Mouse (Mus musculus) embryo, embryonic 11 days (tissue): ENCODE data around the gene Tm4sf1.

Experiments
- DNase-seq: peaks from one replicate; pipeline ENCODE4 v3.0.0-alpha.2; 2015

The Tm4sf1 gene

DNA sequence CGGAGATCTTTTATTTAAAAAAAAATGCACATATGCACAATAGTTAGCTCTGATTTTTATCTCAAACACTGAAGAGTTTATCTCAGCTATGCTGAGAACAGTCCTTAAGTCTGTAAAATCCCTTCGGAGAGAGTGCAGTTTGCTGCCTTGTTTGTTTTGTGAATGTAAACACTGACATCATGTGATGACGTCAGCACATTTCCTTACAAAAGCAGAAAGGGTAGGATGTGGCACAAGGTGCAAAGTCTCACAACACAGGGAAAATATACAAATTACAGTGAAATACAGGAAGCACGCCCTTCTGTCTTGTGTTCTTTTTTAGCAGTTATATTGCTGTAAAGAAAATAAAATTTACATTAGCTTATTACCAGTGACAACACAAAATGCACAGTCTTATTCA is 14.3 kb downstream of the Tm4sf1 start:
- no peak for DNase-seq

DNA sequence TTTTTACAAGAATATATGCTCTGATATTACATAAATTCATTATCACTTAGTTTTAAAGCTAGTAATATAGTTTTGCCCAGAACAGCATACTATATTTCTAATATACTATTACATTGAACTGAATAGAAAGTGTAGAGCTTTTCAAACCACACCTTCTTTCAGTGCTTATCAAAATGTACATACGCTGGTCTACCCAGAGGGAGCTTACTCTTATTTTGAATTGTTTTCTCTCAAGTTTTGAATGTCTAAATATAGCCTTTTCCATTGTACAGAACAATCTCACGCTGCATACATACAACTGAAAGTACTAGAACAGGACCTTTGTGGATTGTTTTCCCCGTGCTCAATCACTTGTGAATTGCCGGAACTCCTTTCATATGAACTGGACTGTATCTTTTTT is 23.6 kb downstream of the Tm4sf1 start:
- no peak for DNase-seq

DNA sequence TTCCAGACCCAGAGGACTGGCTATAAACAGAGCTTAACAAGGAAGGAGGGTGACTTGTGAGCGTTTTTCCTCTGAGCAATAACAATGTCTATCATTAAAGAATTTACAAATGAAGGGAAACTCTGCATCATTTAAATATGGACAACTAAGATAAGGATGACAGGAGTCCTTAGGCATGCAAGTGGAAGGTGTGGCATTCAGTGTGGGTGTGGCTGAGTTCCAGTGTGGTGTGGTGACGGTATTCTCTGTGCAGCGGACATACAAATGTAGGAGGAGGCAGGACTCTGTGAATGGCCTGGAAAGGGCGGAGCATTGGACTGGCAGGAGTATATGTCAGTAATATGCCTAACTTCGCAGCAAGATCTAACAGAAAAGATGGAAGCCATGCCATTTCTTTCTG is 24.3 kb downstream of the Tm4sf1 start:
- DNase-seq, result no peak

DNA sequence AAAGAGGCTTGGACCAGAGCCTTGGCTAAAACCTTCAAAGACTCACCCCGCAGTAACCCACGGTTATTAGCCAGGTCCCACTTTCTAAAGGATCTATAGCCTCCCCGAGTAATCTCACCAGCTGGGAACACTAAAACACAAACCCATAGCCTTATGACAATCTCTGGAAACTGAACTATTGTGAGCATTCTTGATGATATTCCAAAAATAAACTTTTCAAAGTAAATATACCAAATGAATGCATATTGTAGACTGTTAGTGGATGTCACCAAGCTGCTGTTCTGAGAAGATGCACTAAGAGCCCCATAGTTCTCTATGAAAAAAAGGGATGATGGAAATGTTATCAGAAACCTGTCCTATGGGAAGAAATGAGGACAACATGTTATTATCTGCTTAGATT is 25.0 kb downstream of the Tm4sf1 start:
- DNase-seq, result no peak

DNA sequence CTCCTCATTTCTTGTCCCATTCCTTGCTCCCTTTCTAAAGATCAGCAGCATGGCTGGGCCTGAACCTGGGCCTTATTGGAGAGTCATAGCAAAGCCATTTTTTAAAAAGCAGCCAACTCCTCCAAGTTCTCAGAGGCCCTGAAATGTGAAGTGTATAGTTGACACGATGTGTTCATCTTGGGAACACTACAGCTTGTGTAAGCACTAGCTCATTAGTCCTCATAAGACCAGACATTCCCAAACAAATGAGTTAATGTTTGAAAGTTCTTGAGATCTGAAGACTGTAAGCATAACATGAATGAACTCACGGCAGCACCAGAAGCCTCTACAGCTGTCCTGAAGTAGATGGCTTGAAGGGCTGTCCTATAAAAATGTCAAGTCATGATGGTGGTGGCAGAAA is 32.8 kb downstream of the Tm4sf1 start:
- DNase-seq, result no peak

DNA sequence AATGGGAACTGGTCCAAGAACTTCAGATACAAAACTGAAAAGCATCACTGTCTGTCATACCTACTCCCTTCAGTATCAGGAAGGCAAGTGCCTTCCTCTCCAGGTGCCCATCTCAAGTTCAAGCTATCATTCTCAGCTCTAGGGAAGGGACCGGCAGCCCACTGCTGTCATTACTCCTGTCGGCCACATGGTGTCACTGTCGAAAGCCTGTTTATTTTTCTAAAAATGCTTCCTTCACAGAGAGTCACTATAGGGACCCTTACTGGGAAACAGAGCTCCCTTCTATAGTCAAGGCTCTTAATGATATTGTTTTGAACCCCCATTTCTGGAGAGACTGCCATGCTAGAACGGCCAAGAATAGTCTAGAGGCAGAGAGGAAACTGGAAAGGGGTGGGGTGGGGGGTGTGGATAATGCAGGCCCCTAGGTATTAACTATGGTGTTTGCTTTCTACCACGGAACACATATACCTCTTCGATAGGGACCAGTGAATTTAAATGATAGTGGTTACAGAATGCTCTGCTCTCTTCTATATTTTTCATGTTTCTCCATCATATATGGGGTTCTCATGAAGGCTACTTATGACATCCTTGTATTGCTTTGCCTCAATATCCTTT is 34.1 kb downstream of the Tm4sf1 start:
- peak; percentile 67 for DNase-seq

DNA sequence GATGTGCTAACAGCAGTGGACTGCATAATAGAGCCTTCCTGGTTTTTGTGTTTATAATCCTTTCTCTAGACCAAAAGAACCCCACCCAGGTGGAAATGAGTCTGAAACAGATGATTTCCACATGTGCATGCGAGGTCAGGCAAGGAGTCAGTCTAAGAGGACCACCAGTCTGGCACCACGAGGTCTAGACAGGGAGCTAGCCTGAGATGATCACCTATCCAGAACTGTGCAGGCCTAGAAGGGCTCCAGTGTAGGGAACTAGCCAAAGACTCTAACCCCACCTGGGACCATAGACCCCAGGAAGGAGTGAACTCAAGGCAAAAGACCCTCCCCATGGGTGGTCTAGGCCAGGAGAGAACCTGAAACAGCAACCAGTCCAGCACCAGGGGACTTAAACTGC is 48.7 kb downstream of the Tm4sf1 start:
- no peak for DNase-seq

DNA sequence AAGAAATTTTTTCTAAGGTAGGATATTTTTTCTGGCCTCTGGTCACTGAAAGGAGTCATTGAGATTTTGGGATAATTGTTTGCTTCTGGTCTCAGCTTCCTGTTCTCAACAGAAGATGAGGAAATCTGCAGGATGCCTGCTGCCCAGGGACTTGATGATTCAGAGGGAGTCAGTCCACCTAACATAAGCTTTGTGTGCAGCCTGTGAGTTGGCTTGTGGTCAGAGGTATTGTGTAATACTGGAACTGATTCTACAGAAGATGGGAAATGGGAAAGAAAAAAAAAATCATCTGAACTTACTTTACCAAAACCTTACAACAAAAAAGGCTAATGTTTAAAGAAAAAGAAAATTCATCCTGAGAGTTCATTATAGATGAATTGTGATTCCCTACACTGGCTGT is 49.2 kb downstream of the Tm4sf1 start:
- DNase-seq, result no peak

DNA sequence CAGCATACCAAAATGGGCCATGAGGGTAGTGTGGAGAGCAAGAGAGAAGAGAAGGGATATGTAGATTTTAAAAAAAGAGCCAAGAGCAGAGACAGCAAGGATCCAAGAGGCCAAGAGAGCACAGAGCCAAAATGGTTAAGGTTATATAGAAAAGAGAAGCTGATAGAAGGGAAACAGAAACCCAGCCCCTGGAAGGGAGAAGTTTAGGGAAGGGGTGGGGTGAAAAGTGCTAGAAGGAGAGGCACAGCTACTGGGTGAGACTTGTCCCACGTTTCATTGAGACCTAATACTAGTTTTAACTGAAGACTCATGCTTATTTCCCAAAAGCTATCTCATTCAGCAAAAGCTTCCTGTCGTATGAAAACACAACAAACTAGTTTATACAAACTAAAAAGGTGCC is 56.5 kb downstream of the Tm4sf1 start:
- no peak for DNase-seq
